Mouse (Mus musculus): ENCODE results near the gene Macrod1.
"Not testable (repeated sequence)": the region's sequence is repeated elsewhere in the genome, so short reads cannot be mapped to it uniquely, and the experiment has no call there.

Macrod1 gene

GRCm38 (mm10) chr19:7056248-7057087, at the start of gene Macrod1:
Gene Macrod1 (plus strand): TSS chr19:7056810.
- DNase-seq (ENCODE audit: low spot score): peak; percentile 64

- DNase-seq (ENCODE audit: low spot score): no peak
These were observed 49.6 kb upstream of the Macrod1 start for GRCm38 (mm10) chr19:7006892-7007593.

GRCm38 (mm10) chr19:7012426-7012825, 44.2 kb upstream of the Macrod1 start:
- DNase-seq (ENCODE audit: low spot score): no peak

- DNase-seq (ENCODE audit: low spot score): no peak
These were observed 42.6 kb upstream of the Macrod1 start for GRCm38 (mm10) chr19:7013984-7014383.

GRCm38 (mm10) chr19:7014481-7015135, 42.0 kb upstream of the Macrod1 start:
- no peak for DNase-seq (ENCODE audit: low spot score)

- DNase-seq (ENCODE audit: low spot score): no peak
These were observed 38.8 kb upstream of the Macrod1 start for GRCm38 (mm10) chr19:7017541-7018457.

- no peak for DNase-seq (ENCODE audit: low spot score)
These were observed 38.1 kb upstream of the Macrod1 start for GRCm38 (mm10) chr19:7018546-7018945.

GRCm38 (mm10) chr19:7019191-7019590, 37.4 kb upstream of the Macrod1 start, which contains the start of gene Fermt3:
Gene Fermt3 (minus strand): TSS chr19:7019469.
- no peak for DNase-seq (ENCODE audit: low spot score)

- DNase-seq (ENCODE audit: low spot score): peak; percentile 54
These were observed 36.4 kb upstream of the Macrod1 start for GRCm38 (mm10) chr19:7020224-7020641.

GRCm38 (mm10) chr19:7029531-7029930, 27.1 kb upstream of the Macrod1 start:
- no peak for DNase-seq (ENCODE audit: low spot score)

GRCm38 (mm10) chr19:7034006-7034405, 22.6 kb upstream of the Macrod1 start:
- no peak for DNase-seq (ENCODE audit: low spot score)

- DNase-seq (ENCODE audit: low spot score): no peak
These were observed 17.4 kb upstream of the Macrod1 start for GRCm38 (mm10) chr19:7039088-7039720.

GRCm38 (mm10) chr19:7039841-7040636, 16.6 kb upstream of the Macrod1 start, which contains the start of gene Stip1:
Gene Stip1 (minus strand): TSS chr19:7039967.
- DNase-seq (ENCODE audit: low spot score): peak; percentile 100

- no peak for DNase-seq (ENCODE audit: low spot score)
These were observed 15.9 kb upstream of the Macrod1 start for GRCm38 (mm10) chr19:7040637-7041130.

GRCm38 (mm10) chr19:7041171-7041570, 15.4 kb upstream of the Macrod1 start:
- no peak for DNase-seq (ENCODE audit: low spot score)

- DNase-seq (ENCODE audit: low spot score): no peak
These were observed 12.3 kb upstream of the Macrod1 start for GRCm38 (mm10) chr19:7044279-7044678.

- DNase-seq (ENCODE audit: low spot score): no peak
These were observed 11.9 kb upstream of the Macrod1 start for GRCm38 (mm10) chr19:7044706-7045105.

- not testable (repeated sequence) for DNase-seq (ENCODE audit: low spot score)
These were observed 3.2 kb upstream of the Macrod1 start for GRCm38 (mm10) chr19:7053382-7053781.

- no peak for DNase-seq (ENCODE audit: low spot score)
These were observed 1.8 kb upstream of the Macrod1 start for GRCm38 (mm10) chr19:7054772-7055171.

- DNase-seq (ENCODE audit: low spot score): no peak
These were observed 1.4 kb upstream of the Macrod1 start for GRCm38 (mm10) chr19:7055173-7055572.
